In the genomic region with DNA sequence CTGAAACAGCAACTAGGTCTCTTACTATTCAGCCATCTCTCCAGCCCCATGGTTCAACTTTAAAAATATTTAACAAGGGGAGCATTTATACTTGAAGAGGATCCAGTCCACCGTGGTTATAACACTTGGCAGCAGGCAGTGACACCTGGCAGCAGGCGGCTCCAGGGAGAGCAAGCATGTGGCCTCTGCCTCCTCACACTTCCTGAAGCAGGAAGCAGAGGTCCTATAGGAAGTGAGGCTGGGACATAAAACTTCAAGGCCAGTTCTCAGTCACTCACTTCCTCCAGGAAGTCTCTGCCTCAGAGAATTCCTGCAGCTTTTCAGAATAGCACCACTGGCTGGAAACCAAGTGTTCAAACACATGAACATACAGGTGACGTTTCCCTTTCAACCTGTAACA, we compare ENCODE assay signal across 19 mouse cellular contexts. TPM values are rescaled to one million over a fixed set of nuclear protein-coding genes. Genes with fewer than 3 reads are reported as not detected.
A peak's percentile ranks its signal among the peaks of the same experiment; 100 is the strongest.
DNase-seq lines count a peak whose midpoint lies in the region; ATAC-seq lines count a peak whose summit lies in the region.
"Had no signal": no experiment of that assay in that cellular context is flagged by ENCODE, and none has a peak within 500 bp of the region (broad histone marks: within the 10 kb centered on the region; RNA-seq: fewer than 3 reads in every experiment).

No protein-coding gene starts in this region.

- no peaks in the 10 kb centered on the region for H3K27me3 ChIP-seq in heart, embryonic 11.5 days (ENCODE audit: control insufficient read depth, insufficient read depth, low read length)
- H3K27me3 ChIP-seq: CH12.LX; neural tube, embryonic 13.5 days; Patski had no signal

- H3K4me2 ChIP-seq in heart, embryonic 11.5 days, result no peak overlapping the region
- H3K4me2 ChIP-seq: neural tube, embryonic 13.5 days had no signal

- no peaks in the 10 kb centered on the region for H3K36me3 ChIP-seq in heart, embryonic 11.5 days (ENCODE audit: control insufficient read depth, insufficient read depth, low read length)
- H3K36me3 ChIP-seq: forebrain, embryonic 10.5 days; neural tube, embryonic 13.5 days had no signal

- no peak overlapping the region for H3K4me3 ChIP-seq in heart, embryonic 11.5 days (ENCODE audit: low read depth, low read length)
- H3K4me3 ChIP-seq: forebrain, embryonic 10.5 days; gastrocnemius, adult 2 months; neural tube, embryonic 13.5 days had no signal

- peak; percentile 25 for DNase-seq in heart, adult 8-10 months (ENCODE audit: low spot score)
- DNase-seq in adrenal gland, postnatal 14 days, result peak; percentile 46
- DNase-seq in heart, postnatal 4 days, result peak; percentile 20
- DNase-seq in kidney, postnatal 36 days, result peak; percentile 59 to 65
- no peak for DNase-seq in embryo, embryonic 10 days (ENCODE audit: low spot score)
- no peak for DNase-seq in layer of hippocampus, postnatal 14 days (ENCODE audit: low spot score in 2 of 2)
- DNase-seq in B cell, adult 2 months, result no peak
- DNase-seq: cerebellum, adult 18-20 months; gastrocnemius, adult 2 months; left cerebral cortex, postnatal 4 days; thymus, postnatal 36 days had no signal

- H3K9me3 ChIP-seq in heart, embryonic 11.5 days (replicated peaks; ENCODE audit: control insufficient read depth, low read length), result no peaks in the 10 kb centered on the region
- H3K9me3 ChIP-seq: forebrain, embryonic 10.5 days; neural tube, embryonic 13.5 days had no signal

- WGBS in heart, embryonic 11.5 days (ENCODE audit: insufficient replicate concordance), result 43% methylated on average over 3 of the region's 3 CpGs

- ATAC-seq in heart, embryonic 11.5 days (replicated peaks; ENCODE audit: insufficient number of reproducible peaks, low FRiP score, low TSS enrichment), result no peak
- ATAC-seq: midbrain, embryonic 16.5 days; Patski had no signal

- no peak overlapping the region for H3K9ac ChIP-seq in heart, embryonic 11.5 days (ENCODE audit: low read depth, low read length)
- H3K9ac ChIP-seq: neural tube, embryonic 13.5 days had no signal

- no peaks in the 10 kb centered on the region for H3K4me1 ChIP-seq in heart, embryonic 11.5 days (ENCODE audit: control insufficient read depth, insufficient read depth, low read length)
- H3K4me1 ChIP-seq: neural tube, embryonic 13.5 days had no signal

- H3K27ac ChIP-seq in heart, embryonic 11.5 days (ENCODE audit: low read depth, low read length), result no peak overlapping the region
- H3K27ac ChIP-seq: gastrocnemius, adult 2 months; neural tube, embryonic 13.5 days had no signal

RNA-seq across cellular contexts. Expression of gene 4930564D02Rik, which starts 20.7 kb away (rescaled TPM):
- not detected for total RNA-seq in heart, adult 8-10 months (2022)
- not detected in 2 replicates for polyA plus RNA-seq in heart, embryonic 11.5 days (2014; fragmentation: Nextera tagmentation; extraction: Ambion mirVana)
- not detected in 2 replicates for total RNA-seq in adrenal gland, postnatal 14 days (2021)
- total RNA-seq in heart, postnatal 4 days (2021), result not detected
- not detected for total RNA-seq in layer of hippocampus, postnatal 14 days (2021)
- total RNA-seq: CH12.LX; gastrocnemius, adult 2 months; heart, postnatal 36 days; left cerebral cortex, postnatal 4 days had no signal
- polyA plus RNA-seq: forebrain, embryonic 10.5 days; large intestine, adult 2 months; midbrain, embryonic 16.5 days; neural tube, embryonic 13.5 days; Patski had no signal

RNA-seq across cellular contexts. Expression of gene Cttnbp2nl, which starts 34.4 kb away (rescaled TPM):
- total RNA-seq in heart, adult 8-10 months (2022), result 10 to 100 TPM; 14.0 to 21.4 (median 15.6) TPM
- polyA plus RNA-seq in heart, embryonic 11.5 days (2014; fragmentation: Nextera tagmentation; extraction: Ambion mirVana), result 26.1 and 35.7 TPM in 2 replicates
- 22.9 and 27.3 TPM in 2 replicates for total RNA-seq in adrenal gland, postnatal 14 days (2021)
- total RNA-seq in heart, postnatal 4 days (2021), result 10 to 100 TPM; 35.3 to 36.3 TPM
- 10 to 100 TPM; 30.0 to 34.0 TPM for total RNA-seq in layer of hippocampus, postnatal 14 days (2021)

Comparison
In these comparisons a context has a peak if more than half of its experiments do, and no peak if none do; other contexts are left out.
1. DNase-seq: peak in heart, adult 8-10 months (single experiment), adrenal gland, postnatal 14 days (single experiment), heart, postnatal 4 days (single experiment) and kidney, postnatal 36 days (2 of 2); none in embryo, embryonic 10 days (single experiment), layer of hippocampus, postnatal 14 days (0 of 2) and B cell, adult 2 months (0 of 2).